18 mouse cellular contexts compared by ENCODE assay signal in the genomic region with DNA sequence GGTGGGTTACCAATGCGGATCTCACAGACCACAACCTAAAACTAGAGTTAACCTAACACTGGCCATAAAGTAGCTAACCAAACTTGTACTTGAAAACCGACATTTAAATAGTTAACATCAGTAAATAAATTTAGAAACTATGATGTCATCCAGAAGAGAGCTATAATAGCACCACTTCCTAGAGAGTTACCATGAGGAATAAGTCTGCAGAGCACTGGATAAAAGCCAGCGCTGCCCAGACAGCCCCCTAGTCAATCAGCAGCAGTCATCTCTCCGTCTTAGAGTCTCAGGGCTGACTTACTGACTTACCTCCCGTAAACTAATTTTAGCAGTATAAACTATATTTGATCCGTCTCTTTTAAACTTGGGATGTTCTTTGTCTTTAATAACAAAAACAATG. TPM values are rescaled to one million over a fixed set of nuclear protein-coding genes. Genes with fewer than 3 reads are reported as not detected.
A peak's percentile ranks its signal among the peaks of the same experiment; 100 is the strongest.
DNase-seq lines count a peak whose midpoint lies in the region; ATAC-seq and TF ChIP-seq lines count a peak whose summit lies in the region.
"Had no signal": no experiment of that assay in that cellular context is flagged by ENCODE, and none has a peak within 500 bp of the region (broad histone marks: within the 10 kb centered on the region; RNA-seq: fewer than 3 reads in every experiment).

No protein-coding gene starts in this region.

- H3K4me1 ChIP-seq in heart, embryonic 13.5 days: peaks cover 62% of the 10 kb centered on the region
- H3K4me1 ChIP-seq in lung, postnatal 0 days (ENCODE audit: insufficient read depth, low read depth, low read length): no peaks in the 10 kb centered on the region; the same call in 1 of the 2 replicates
- H3K4me1 ChIP-seq in cerebellum, adult 2 months (ENCODE audit: control insufficient read depth, insufficient read depth, low read length): peaks cover 3% of the 10 kb centered on the region; the same call in 1 of the 2 replicates

- no peak for TF ChIP-seq CTCF in gastrocnemius, adult 2 months (IDR thresholded peaks at IDR 0.05)
- TF ChIP-seq CTCF in lung, postnatal 0 days (IDR thresholded peaks at IDR 0.05): no peak
- TF ChIP-seq CTCF in cerebellum, adult 2 months (IDR thresholded peaks at IDR 0.05; ENCODE audit: borderline replicate concordance, insufficient read depth, low read depth, low read length): no peak

- TF ChIP-seq EP300 in lung, postnatal 0 days (IDR thresholded peaks at IDR 0.05): no peak

- ATAC-seq in heart, embryonic 13.5 days (ENCODE audit: extremely low read depth, insufficient number of reproducible peaks, low FRiP score, low TSS enrichment): no peak
- ATAC-seq in lung, postnatal 0 days: no peak
- ATAC-seq: forebrain, embryonic 15.5 days; hindbrain, postnatal 0 days had no signal

- H3K4me3 ChIP-seq in gastrocnemius, adult 2 months: peak overlapping the region; percentile 8; the same call in 1 of the 2 replicates
- peak overlapping the region; percentile 4; the same call in 1 of the 2 replicates for H3K4me3 ChIP-seq in heart, embryonic 13.5 days
- no peak overlapping the region for H3K4me3 ChIP-seq in lung, postnatal 0 days (ENCODE audit: low read depth, low read length)
- no peak overlapping the region for H3K4me3 ChIP-seq in cerebellum, adult 2 months (replicated peaks; ENCODE audit: insufficient read depth, low read depth, low read length)
- H3K4me3 ChIP-seq: embryonic facial prominence, embryonic 12.5 days; forebrain, embryonic 15.5 days; hindbrain, embryonic 13.5 days had no signal

- H3K9ac ChIP-seq in heart, embryonic 13.5 days: no peak overlapping the region; the same call in 1 of the 2 replicates
- no peak overlapping the region for H3K9ac ChIP-seq in lung, postnatal 0 days (replicated peaks; ENCODE audit: low read depth)
- H3K9ac ChIP-seq: embryonic facial prominence, embryonic 12.5 days; forebrain, embryonic 15.5 days; hindbrain, embryonic 13.5 days had no signal

- H3K27ac ChIP-seq in gastrocnemius, adult 2 months: no peak overlapping the region
- H3K27ac ChIP-seq in heart, embryonic 13.5 days (replicated peaks): peak overlapping the region; percentile 73
- H3K27ac ChIP-seq in lung, postnatal 0 days (ENCODE audit: low read length): no peak overlapping the region
- H3K27ac ChIP-seq in cerebellum, adult 2 months (ENCODE audit: insufficient read depth, low read length): no peak overlapping the region
- H3K27ac ChIP-seq: embryonic facial prominence, embryonic 12.5 days; forebrain, embryonic 15.5 days; hindbrain, embryonic 13.5 days; hindbrain, postnatal 0 days had no signal

- H3K36me3 ChIP-seq in heart, embryonic 13.5 days: peaks cover 50% of the 10 kb centered on the region
- peaks cover 9% of the 10 kb centered on the region; the same call in 1 of the 2 replicates for H3K36me3 ChIP-seq in lung, postnatal 0 days (ENCODE audit: insufficient read depth, low read length)

- DNase-seq in gastrocnemius, adult 2 months: peak; percentile 23
- DNase-seq in gastrocnemius, postnatal 14 days: no peak
- DNase-seq in heart, postnatal 25 days (ENCODE audit: low spot score): no peak
- DNase-seq in lung, postnatal 0 days (ENCODE audit: low spot score): peak; percentile 55
- DNase-seq in lung, postnatal 10 days: no peak
- no peak for DNase-seq in cerebellum, adult 2 months
- DNase-seq: adrenal gland, postnatal 10 days; cerebellum, adult 11 months; cerebellum, adult 9-10 months; cerebellum, postnatal 25 days; gastrocnemius, postnatal 25 days; kidney, adult 11 months had no signal

- no peaks in the 10 kb centered on the region for H3K9me3 ChIP-seq in heart, embryonic 13.5 days
- no peaks in the 10 kb centered on the region for H3K9me3 ChIP-seq in lung, postnatal 0 days (ENCODE audit: low read length)
- H3K9me3 ChIP-seq: embryonic facial prominence, embryonic 12.5 days; forebrain, embryonic 15.5 days; hindbrain, embryonic 13.5 days had no signal

- H3K27me3 ChIP-seq in heart, embryonic 13.5 days (replicated peaks): no peaks in the 10 kb centered on the region
- H3K27me3 ChIP-seq in lung, postnatal 0 days (replicated peaks; ENCODE audit: insufficient read depth, low read length): no peaks in the 10 kb centered on the region
- H3K27me3 ChIP-seq in cerebellum, adult 2 months (ENCODE audit: control insufficient read depth, insufficient read depth, low read length): no peaks in the 10 kb centered on the region
- H3K27me3 ChIP-seq: embryonic facial prominence, embryonic 12.5 days; forebrain, embryonic 15.5 days; hindbrain, embryonic 13.5 days had no signal

- no peak for TF ChIP-seq POLR2A in cerebellum, adult 2 months (IDR thresholded peaks at IDR 0.05; ENCODE audit: borderline replicate concordance, insufficient read depth, low read length)

- intact Hi-C loops in gastrocnemius, adult 2 months (cut with DNase I): no loop called here
- intact Hi-C loops in gastrocnemius, postnatal 14 days (cut with DNase I; ENCODE audit: low total_unique reads): no loop called here
- intact Hi-C loops in heart, postnatal 25 days (cut with DNase I): loop anchor here (5.0 kb wide), 1 partner anchor 39 kb away; no protein-coding TSS in a partner anchor

- 35% methylated on average over 6 of the region's 6 CpGs for WGBS in heart, embryonic 13.5 days
- 45% methylated on average over 6 of the region's 6 CpGs for WGBS in lung, postnatal 0 days
- WGBS in cerebellum, adult 2 months: 88% methylated on average over 6 of the region's 6 CpGs

- H3K4me2 ChIP-seq in heart, embryonic 13.5 days: peak overlapping the region; percentile 51
- H3K4me2 ChIP-seq in lung, postnatal 0 days (replicated peaks; ENCODE audit: low read depth, low read length): no peak overlapping the region
- H3K4me2 ChIP-seq: embryonic facial prominence, embryonic 12.5 days; forebrain, embryonic 15.5 days; hindbrain, embryonic 13.5 days had no signal

RNA-seq across cellular contexts. Expression of a gene that starts 20.1 kb away (rescaled TPM):
- under 1 TPM; 0.69 to 0.75 TPM for total RNA-seq in gastrocnemius, adult 2 months (2021)
- total RNA-seq in gastrocnemius, postnatal 14 days (2021): 1 to 10 TPM in 1 of 2 experiments, under 1 TPM in 1; 0.82 to 1.1 TPM
- 3.2 and 4.6 TPM in 2 replicates for polyA plus RNA-seq in heart, embryonic 13.5 days (2015; fragmentation: Nextera tagmentation; extraction: Ambion mirVana)
- total RNA-seq in heart, postnatal 25 days (2021): 1 to 10 TPM; 3.6 to 4.0 TPM
- 86.3 and 107 TPM in 2 replicates for polyA plus RNA-seq in lung, postnatal 0 days (2015; fragmentation: Nextera tagmentation; extraction: Ambion mirVana)
- polyA plus RNA-seq in cerebellum, adult 2 months (2012; rRNA removed): 9.7 and 10.4 TPM in 2 replicates
- total RNA-seq: hematopoietic stem cell, adult 5-6 weeks had no signal

RNA-seq across cellular contexts. Expression of a gene that starts 24.0 kb away (rescaled TPM):
- total RNA-seq in gastrocnemius, adult 2 months (2021): 10 to 100 TPM; 45.5 to 85.8 TPM
- 10 to 100 TPM; 45.4 to 48.2 TPM for total RNA-seq in gastrocnemius, postnatal 14 days (2021)
- 38.3 and 47.6 TPM in 2 replicates for polyA plus RNA-seq in heart, embryonic 13.5 days (2015; fragmentation: Nextera tagmentation; extraction: Ambion mirVana)
- 100 to 1,000 TPM in 1 of 2 experiments, 10 to 100 TPM in 1; 87.8 to 113 TPM for total RNA-seq in heart, postnatal 25 days (2021)
- 54.0 and 58.7 TPM in 2 replicates for polyA plus RNA-seq in lung, postnatal 0 days (2015; fragmentation: Nextera tagmentation; extraction: Ambion mirVana)
- 45.2 and 49.1 TPM in 2 replicates for polyA plus RNA-seq in cerebellum, adult 2 months (2012; rRNA removed)

RNA-seq across cellular contexts. Expression of a gene that starts 24.1 kb away (rescaled TPM):
- 10 to 100 TPM; 30.1 to 36.8 TPM for total RNA-seq in gastrocnemius, adult 2 months (2021)
- total RNA-seq in gastrocnemius, postnatal 14 days (2021): 10 to 100 TPM; 31.5 to 35.2 TPM
- 118 and 128 TPM in 2 replicates for polyA plus RNA-seq in heart, embryonic 13.5 days (2015; fragmentation: Nextera tagmentation; extraction: Ambion mirVana)
- total RNA-seq in heart, postnatal 25 days (2021): 10 to 100 TPM; 54.6 to 58.4 TPM
- polyA plus RNA-seq in lung, postnatal 0 days (2015; fragmentation: Nextera tagmentation; extraction: Ambion mirVana): 74.9 and 95.5 TPM in 2 replicates
- polyA plus RNA-seq in cerebellum, adult 2 months (2012; rRNA removed): 94.5 and 110 TPM in 2 replicates

Comparison
In these comparisons a context has a peak if more than half of its experiments do, and no peak if none do; other contexts are left out.
1. DNase-seq: peak in gastrocnemius, adult 2 months (single experiment) and lung, postnatal 0 days (single experiment); none in gastrocnemius, postnatal 14 days (single experiment), heart, postnatal 25 days (single experiment), lung, postnatal 10 days (single experiment) and cerebellum, adult 2 months (0 of 2).
2. H3K4me3 ChIP-seq: peak in gastrocnemius, adult 2 months (single experiment) and heart, embryonic 13.5 days (single experiment); none in lung, postnatal 0 days (single experiment) and cerebellum, adult 2 months (single experiment).